Mouse (Mus musculus) myocyte (in vitro differentiated cells): ENCODE measurements around the gene Gabrr3. TPM values are rescaled to one million over a fixed set of nuclear protein-coding genes. Genes with fewer than 3 reads are reported as not detected.

Experiments used
- H3K27me3 ChIP-seq: one replicate; pipeline ENCODE4 v1.6.1; 2011; ENCODE audit not compliant: control insufficient read depth, insufficient read depth, insufficient read length
- H3K36me3 ChIP-seq: one replicate; pipeline ENCODE4 v1.6.1; 2011; ENCODE audit not compliant: control insufficient read depth, insufficient read depth
- H3K4me2 ChIP-seq: one replicate; pipeline ENCODE4 v1.6.1; 2011; ENCODE audit warnings: low read depth, control low read depth
- H3K4me3 ChIP-seq: one replicate; pipeline ENCODE4 v1.5.1; 2011; ENCODE audit warnings: mild to moderate bottlenecking, control low read depth, moderate library complexity
- H3K79me2 ChIP-seq: one replicate; pipeline ENCODE4 v1.6.1; 2011; ENCODE audit not compliant: control insufficient read depth, insufficient read depth
- H3ac ChIP-seq: one replicate; pipeline ENCODE4 v1.6.1; 2011; ENCODE audit not compliant: control insufficient read depth, insufficient read length
- CEBPB ChIP-seq: IDR thresholded peaks from 2 replicates; pipeline ENCODE4 v1.6.1; 2011; ENCODE audit warnings: mild to moderate bottlenecking, moderate library complexity; ENCODE audit not compliant: poor library complexity, insufficient read depth, severe bottlenecking
- E2F4 ChIP-seq: IDR thresholded peaks from one replicate; pipeline ENCODE4 v1.6.1; 2011; ENCODE audit warnings: mild to moderate bottlenecking, control low read depth, moderate library complexity; ENCODE audit not compliant: insufficient read depth
- MAX ChIP-seq: IDR thresholded peaks from one replicate; pipeline ENCODE4 v1.6.1; 2011; ENCODE audit warnings: low read depth, mild to moderate bottlenecking, control low read depth
- MYOD1 ChIP-seq, 3 experiments: IDR thresholded peaks; one replicate each; pipeline ENCODE4 v1.6.1; 2011; ENCODE audit warnings: control low read depth in 2 of 3, low read depth in 2 of 3, mild to moderate bottlenecking in 2 of 3, moderate library complexity in 1 of 3; ENCODE audit not compliant: insufficient read length in 2 of 3, control insufficient read depth in 1 of 3
- MYOG ChIP-seq, 3 experiments: IDR thresholded peaks; one replicate each; pipeline ENCODE4 v1.6.1; 2011; ENCODE audit warnings: control low read depth in 2 of 3, low read depth in 2 of 3, mild to moderate bottlenecking in 2 of 3; ENCODE audit not compliant: insufficient read length in 2 of 3, control insufficient read depth in 1 of 3, insufficient read depth in 1 of 3
- POLR2A ChIP-seq: IDR thresholded peaks from one replicate; pipeline ENCODE4 v1.6.1; 2011; ENCODE audit warnings: low read depth, mild to moderate bottlenecking, control low read depth, moderate library complexity; ENCODE audit not compliant: insufficient read length
- POLR2AphosphoS2 ChIP-seq: IDR thresholded peaks from one replicate; pipeline ENCODE4 v1.6.1; 2011; ENCODE audit warnings: low read depth, control low read depth; ENCODE audit not compliant: insufficient read length
- REST ChIP-seq: IDR thresholded peaks from one replicate; pipeline ENCODE4 v1.6.1; 2011; ENCODE audit warnings: mild to moderate bottlenecking, control low read depth, moderate library complexity; ENCODE audit not compliant: insufficient read depth, insufficient read length
- SRF ChIP-seq: IDR thresholded peaks from one replicate; pipeline ENCODE4 v1.6.1; 2011; ENCODE audit warnings: low read depth; ENCODE audit not compliant: control insufficient read depth, insufficient read length
- TCF12 ChIP-seq: IDR thresholded peaks from one replicate; pipeline ENCODE4 v1.6.1; 2011; ENCODE audit warnings: mild to moderate bottlenecking, control low read depth; ENCODE audit not compliant: poor library complexity, insufficient read depth, severe bottlenecking
- TCF3 ChIP-seq: IDR thresholded peaks from one replicate; pipeline ENCODE4 v1.6.1; 2011; ENCODE audit warnings: low read depth, control low read depth; ENCODE audit not compliant: insufficient read length
- USF1 ChIP-seq: IDR thresholded peaks from one replicate; pipeline ENCODE4 v1.6.1; 2011; ENCODE audit warnings: low read depth, mild to moderate bottlenecking, control low read depth, moderate library complexity
- polyA plus RNA-seq: library from polyadenylated mRNA; unstranded; fragments of >200 nt; fragmentation: generic; extraction: Trizol; gene quantifications from one replicate; pipeline ENCODE4 v1.2.1, GENCODE M21; 2012; ENCODE audit warnings: missing spikeins

Gabrr3 gene
- not detected for polyA plus RNA-seq

DNA sequence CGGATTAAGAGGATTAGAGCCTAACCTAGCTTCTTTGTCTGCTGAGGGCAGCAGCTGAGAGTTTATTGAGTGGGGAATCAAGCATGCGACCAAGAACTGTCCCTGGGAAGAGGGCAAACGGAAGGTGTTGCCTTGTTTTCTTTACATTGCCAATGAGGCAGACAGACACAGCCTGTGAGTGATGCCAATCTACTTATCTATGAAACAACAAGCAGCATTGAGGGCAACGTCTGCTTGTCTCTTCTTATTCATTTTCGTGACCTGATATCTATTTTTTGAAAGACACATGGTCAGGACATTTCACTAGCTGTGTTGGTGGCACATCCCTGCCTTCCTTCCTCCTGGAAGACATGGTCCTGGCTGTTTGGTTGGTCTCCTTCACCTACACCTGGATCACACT, at the start of gene Gabrr3:
TSS of gene Gabrr3 (plus strand) at position 301 of the 400 bp plus-strand sequence.
- TF ChIP-seq CEBPB, result no peak
- Histone ChIP-seq H3K4me3 (no peak within 1 kb of the TSS), H3K36me3 (no peaks in the 10 kb centered on the region), H3K4me2 (no peak within 1 kb of the TSS), H3K27me3 (no peaks in the 10 kb centered on the region), H3ac (no peak within 1 kb of the TSS), H3K79me2 (no peaks in the 10 kb centered on the region)

DNA sequence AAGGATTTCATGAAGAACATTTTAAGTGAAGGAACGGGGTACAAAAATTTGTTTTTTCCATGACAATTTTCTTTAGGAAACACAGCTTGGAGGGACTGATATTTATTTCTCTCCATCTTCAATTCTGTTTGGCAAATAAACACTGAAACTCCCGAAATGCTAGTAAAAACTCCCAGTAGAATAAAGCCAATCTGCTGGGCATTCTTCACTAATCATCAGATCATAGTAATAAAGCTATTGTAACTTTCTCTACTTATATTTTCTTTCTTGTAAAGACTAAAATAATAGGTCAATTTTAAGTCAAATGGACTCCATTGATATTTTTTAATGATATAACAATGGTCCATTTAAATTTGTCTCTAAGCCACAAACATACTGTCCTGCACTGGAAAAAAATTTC, 43.2 kb upstream of the Gabrr3 start, which contains the start of gene Olfr209:
TSS of gene Olfr209 (minus strand) at position 101 of the 400 bp plus-strand sequence.
- no peak within 1 kb of the TSS for H3K4me3 ChIP-seq
- no peaks in the 10 kb centered on the region for H3K36me3 ChIP-seq
- no peaks in the 10 kb centered on the region for H3K79me2 ChIP-seq
- no peak within 1 kb of the TSS for H3K4me2 ChIP-seq
- TF ChIP-seq MYOG (IDR thresholded peaks at IDR 0.05; ENCODE audit: control insufficient read depth in 1 of 3, insufficient read depth in 1 of 3, insufficient read length in 2 of 3, low read depth in 2 of 3) (no peak), POLR2AphosphoS2 (no peak), E2F4 (no peak), SRF (no peak), USF1 (no peak), MYOD1 (IDR thresholded peaks at IDR 0.05; ENCODE audit: control insufficient read depth in 1 of 3, insufficient read length in 2 of 3, low read depth in 2 of 3) (no peak), TCF3 (no peak), POLR2A (no peak), REST (no peak), CEBPB (no peak), TCF12 (no peak), MAX (no peak)
- H3K27me3 ChIP-seq, result no peaks in the 10 kb centered on the region
- H3ac ChIP-seq, result no peak within 1 kb of the TSS

DNA sequence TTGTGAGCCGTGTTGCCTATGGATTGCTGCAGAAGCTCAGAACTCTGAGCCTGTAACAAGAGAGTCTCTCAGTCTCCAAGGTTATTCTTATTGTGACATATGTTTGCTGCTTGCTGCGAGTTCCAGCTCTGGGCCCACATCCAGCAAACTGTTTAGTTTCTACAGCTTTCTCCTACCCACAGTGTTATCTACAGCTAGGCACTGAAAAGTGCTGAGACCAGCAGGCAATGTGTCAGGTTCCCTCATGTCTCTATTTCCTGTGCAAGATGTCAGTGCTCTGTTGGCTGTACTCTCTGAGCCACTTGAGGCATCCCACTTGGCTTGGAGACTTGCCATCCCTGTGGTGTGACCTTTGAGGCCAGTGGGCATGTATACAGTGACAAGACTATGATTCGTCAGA, 13.8 kb upstream of the Gabrr3 start:
- H3K36me3 ChIP-seq, result no peaks in the 10 kb centered on the region
- H3K79me2 ChIP-seq, result no peaks in the 10 kb centered on the region
- H3K4me2 ChIP-seq, result no peak overlapping the region
- TF ChIP-seq CEBPB, result no peak
- no peak for TF ChIP-seq POLR2AphosphoS2
- no peak for TF ChIP-seq E2F4
- TF ChIP-seq MYOG (IDR thresholded peaks at IDR 0.05; ENCODE audit: control insufficient read depth in 1 of 3, insufficient read depth in 1 of 3, insufficient read length in 2 of 3, low read depth in 2 of 3), result no peak
- TF ChIP-seq TCF3, result no peak
- no peak for TF ChIP-seq MAX
- TF ChIP-seq USF1, result no peak
- TF ChIP-seq POLR2A, result no peak
- TF ChIP-seq SRF, result no peak
- no peak for TF ChIP-seq MYOD1 (IDR thresholded peaks at IDR 0.05; ENCODE audit: control insufficient read depth in 1 of 3, insufficient read length in 2 of 3, low read depth in 2 of 3)
- TF ChIP-seq TCF12, result no peak
- no peak for TF ChIP-seq REST
- no peak overlapping the region for H3K4me3 ChIP-seq
- no peaks in the 10 kb centered on the region for H3K27me3 ChIP-seq
- H3ac ChIP-seq, result no peak overlapping the region

- TF ChIP-seq E2F4 (no peak), MYOD1 (IDR thresholded peaks at IDR 0.05; ENCODE audit: control insufficient read depth in 1 of 3, insufficient read length in 2 of 3, low read depth in 2 of 3) (no peak)
- Histone ChIP-seq H3K4me2 (no peak overlapping the region), H3ac (no peak overlapping the region), H3K27me3 (no peaks in the 10 kb centered on the region), H3K36me3 (no peaks in the 10 kb centered on the region), H3K4me3 (no peak overlapping the region), H3K79me2 (no peaks in the 10 kb centered on the region)
Observed at GRCm38 (mm10) chr16:59401102-59401501, 6.0 kb upstream of the Gabrr3 start.

DNA sequence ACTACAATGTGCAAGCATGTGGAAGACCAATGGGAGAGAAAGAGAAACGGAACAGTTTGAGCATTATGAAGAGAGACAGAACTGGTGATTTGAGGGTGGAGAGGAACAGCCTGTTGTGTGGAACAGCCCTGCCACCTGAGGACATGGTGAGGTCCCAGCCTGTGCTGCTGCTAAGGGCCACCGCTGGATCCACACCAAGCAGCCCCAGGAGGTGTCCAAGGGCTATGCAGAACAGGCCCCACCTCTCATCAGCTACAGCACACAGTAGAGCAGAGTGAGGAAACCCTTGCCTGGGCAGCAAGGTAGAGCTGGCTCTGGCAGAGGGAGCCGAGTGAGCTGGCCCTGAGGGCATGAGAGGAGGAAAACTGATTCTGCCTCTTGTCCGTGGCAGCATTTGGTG, 5.1 kb upstream of the Gabrr3 start:
- Histone ChIP-seq H3ac (no peak overlapping the region), H3K27me3 (no peaks in the 10 kb centered on the region), H3K4me3 (no peak overlapping the region), H3K4me2 (no peak overlapping the region), H3K79me2 (no peaks in the 10 kb centered on the region), H3K36me3 (no peaks in the 10 kb centered on the region)
- TF ChIP-seq POLR2A, result no peak
- TF ChIP-seq TCF3, result no peak
- TF ChIP-seq MAX, result no peak
- TF ChIP-seq CEBPB, result no peak
- no peak for TF ChIP-seq REST
- no peak for TF ChIP-seq MYOD1 (IDR thresholded peaks at IDR 0.05; ENCODE audit: control insufficient read depth in 1 of 3, insufficient read length in 2 of 3, low read depth in 2 of 3)
- TF ChIP-seq USF1, result no peak
- TF ChIP-seq SRF, result no peak
- no peak for TF ChIP-seq TCF12
- TF ChIP-seq E2F4, result no peak
- TF ChIP-seq MYOG (IDR thresholded peaks at IDR 0.05; ENCODE audit: control insufficient read depth in 1 of 3, insufficient read depth in 1 of 3, insufficient read length in 2 of 3, low read depth in 2 of 3), result no peak
- no peak for TF ChIP-seq POLR2AphosphoS2
